In genomic region chr8:44998275-44998674, GRCm38 (mm10) we compare ENCODE assay signal across 11 mouse cellular contexts.
DNase-seq lines count a peak whose midpoint lies in the region; ATAC-seq and TF ChIP-seq lines count a peak whose summit lies in the region.
"Had no signal": no experiment of that assay in that cellular context is flagged by ENCODE, and none has a peak within 500 bp of the region (broad histone marks: within the 10 kb centered on the region; RNA-seq: fewer than 3 reads in every experiment).

No protein-coding gene starts in this region.

- peak overlapping the region; percentile 24 for H3K4me3 ChIP-seq in heart, embryonic 12.5 days
- H3K4me3 ChIP-seq in testis, adult 2 months (ENCODE audit: control insufficient read depth, low read depth, low read length), result no peak overlapping the region
- H3K4me3 ChIP-seq in limb, embryonic 14.5 days (replicated peaks; ENCODE audit: low read length), result no peak overlapping the region

- no peak for DNase-seq in heart, adult 8-10 months (ENCODE audit: low spot score)
- DNase-seq in testis, postnatal 10 days (ENCODE audit: low spot score), result no peak
- DNase-seq in limb, embryonic 14.5 days (ENCODE audit: low spot score), result no peak
- no peak for DNase-seq in layer of hippocampus, postnatal 36 days
- DNase-seq in left cerebral cortex, postnatal 36 days (ENCODE audit: low spot score in 2 of 2), result no peak
- no peak for DNase-seq in urinary bladder, postnatal 25 days (ENCODE audit: low spot score)
- DNase-seq: B cell, adult 2 months; spleen, adult 18-20 months had no signal

- WGBS in heart, embryonic 12.5 days, result 42% methylated on average over 9 of the region's 9 CpGs
- 40% methylated on average over 9 of the region's 9 CpGs for WGBS in limb, embryonic 14.5 days

- ATAC-seq in heart, embryonic 12.5 days (ENCODE audit: insufficient number of reproducible peaks, low FRiP score), result no peak
- ATAC-seq in limb, embryonic 14.5 days (ENCODE audit: low FRiP score, low read depth), result no peak

- no peaks in the 10 kb centered on the region for H3K36me3 ChIP-seq in heart, embryonic 12.5 days
- H3K36me3 ChIP-seq in testis, adult 2 months (ENCODE audit: control insufficient read depth, insufficient read depth, low read length), result no peaks in the 10 kb centered on the region
- no peaks in the 10 kb centered on the region; the same call in none of the 2 replicates for H3K36me3 ChIP-seq in limb, embryonic 14.5 days (ENCODE audit: control insufficient read depth, insufficient read depth, low read length)

- peak overlapping the region; percentile 65 for H3K4me2 ChIP-seq in heart, embryonic 12.5 days
- H3K4me2 ChIP-seq in limb, embryonic 14.5 days (replicated peaks; ENCODE audit: low read depth, low read length, severe bottlenecking), result peak overlapping the region; percentile 21

- no peaks in the 10 kb centered on the region for H3K9me3 ChIP-seq in heart, embryonic 12.5 days (replicated peaks)
- H3K9me3 ChIP-seq in limb, embryonic 14.5 days (ENCODE audit: control insufficient read depth, low read length), result no peaks in the 10 kb centered on the region

- peak overlapping the region; percentile 78 for H3K27ac ChIP-seq in heart, embryonic 12.5 days (ENCODE audit: poor library complexity, severe bottlenecking)
- H3K27ac ChIP-seq in testis, adult 2 months (ENCODE audit: control insufficient read depth, insufficient read depth, low read depth, low read length), result peak overlapping the region; percentile 71
- H3K27ac ChIP-seq in limb, embryonic 14.5 days (replicated peaks; ENCODE audit: low read depth, low read length), result no peak overlapping the region
- H3K27ac ChIP-seq: liver, embryonic 14.5 days had no signal

- TF ChIP-seq POLR2A in testis, adult 2 months (IDR thresholded peaks at IDR 0.05; ENCODE audit: control insufficient read depth, low read depth, low read length), result no peak
- TF ChIP-seq POLR2A in limb, embryonic 14.5 days (IDR thresholded peaks at IDR 0.05; ENCODE audit: borderline replicate concordance, extremely low read depth, insufficient read depth, insufficient read length), result no peak

- intact Hi-C loops in left cerebral cortex, postnatal 36 days (cut with DNase I), result loop anchor here (5.0 kb wide), 1 partner anchor 61 kb away; the partner anchor contains the start of gene Fat1

- no peak for TF ChIP-seq CTCF in testis, adult 2 months (IDR thresholded peaks at IDR 0.05; ENCODE audit: control insufficient read depth, insufficient read depth, insufficient replicate concordance, low read depth, low read length)

- H3K9ac ChIP-seq in heart, embryonic 12.5 days, result peak overlapping the region; percentile 73
- H3K9ac ChIP-seq in limb, embryonic 14.5 days (ENCODE audit: low read depth, low read length, severe bottlenecking), result no peak overlapping the region
- H3K9ac ChIP-seq: liver, embryonic 14.5 days had no signal

- H3K4me1 ChIP-seq in heart, embryonic 12.5 days (replicated peaks), result peaks cover 73% of the 10 kb centered on the region
- peaks cover 2% of the 10 kb centered on the region; the same call in 1 of the 2 replicates for H3K4me1 ChIP-seq in testis, adult 2 months (ENCODE audit: control insufficient read depth, insufficient read depth, low read length)
- peaks cover 46% of the 10 kb centered on the region for H3K4me1 ChIP-seq in limb, embryonic 14.5 days (ENCODE audit: control insufficient read depth, insufficient read depth, low read length)

- H3K27me3 ChIP-seq in heart, embryonic 12.5 days (replicated peaks), result no peaks in the 10 kb centered on the region
- H3K27me3 ChIP-seq in testis, adult 2 months (ENCODE audit: control insufficient read depth, insufficient read depth, low read length), result no peaks in the 10 kb centered on the region
- no peaks in the 10 kb centered on the region for H3K27me3 ChIP-seq in limb, embryonic 14.5 days (ENCODE audit: control insufficient read depth, insufficient read depth, low read length)
